Mouse (Mus musculus) C2C12 (cell line): Measurements from ENCODE around the gene Snrpf.

ENCODE experiments used
- CEBPB ChIP-seq: IDR thresholded peaks from one replicate; pipeline ENCODE4 v1.6.1; 2011; ENCODE audit warnings: low read depth, mild to moderate bottlenecking, control low read depth, moderate library complexity
- CTCF ChIP-seq: IDR thresholded peaks from one replicate; pipeline ENCODE4 v1.5.1; 2011; ENCODE audit not compliant: control insufficient read depth, insufficient read depth, insufficient read length
- MAX ChIP-seq: IDR thresholded peaks from one replicate; pipeline ENCODE4 v1.6.1; 2011; ENCODE audit warnings: mild to moderate bottlenecking, control low read depth
- MYOG ChIP-seq: IDR thresholded peaks from one replicate; pipeline ENCODE4 v1.6.1; 2011; ENCODE audit not compliant: control insufficient read depth, insufficient read length; ENCODE audit errors: extremely low read depth
- USF1 ChIP-seq: IDR thresholded peaks from one replicate; pipeline ENCODE4 v1.6.1; 2011; ENCODE audit warnings: low read depth, mild to moderate bottlenecking, control low read depth, moderate library complexity

DNA sequence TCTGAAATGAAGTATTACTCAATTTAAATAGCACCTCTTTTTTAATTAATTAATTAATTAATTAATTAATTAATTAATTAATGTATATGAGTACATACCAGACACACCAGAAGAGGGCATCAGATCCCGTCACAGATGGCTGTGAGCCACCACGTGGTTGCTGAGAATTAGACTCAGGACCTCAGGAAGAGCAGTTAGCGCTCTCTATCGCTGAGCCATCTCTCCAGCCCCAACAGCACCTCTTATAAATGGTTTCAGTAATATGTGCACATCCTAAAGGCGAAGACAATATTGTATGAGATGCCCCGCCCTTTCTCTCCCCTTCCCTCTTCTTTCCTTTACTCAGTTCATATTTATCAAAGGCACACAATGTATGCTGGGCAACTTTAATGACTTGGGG is 20.8 kb downstream of the Snrpf start:
- TF ChIP-seq CTCF: no peak
- no peak for TF ChIP-seq USF1
- TF ChIP-seq MYOG: no peak
- TF ChIP-seq MAX: no peak
- no peak for TF ChIP-seq CEBPB
